Mouse (Mus musculus): Measurements from ENCODE around the gene Fbxl15.

DNA sequence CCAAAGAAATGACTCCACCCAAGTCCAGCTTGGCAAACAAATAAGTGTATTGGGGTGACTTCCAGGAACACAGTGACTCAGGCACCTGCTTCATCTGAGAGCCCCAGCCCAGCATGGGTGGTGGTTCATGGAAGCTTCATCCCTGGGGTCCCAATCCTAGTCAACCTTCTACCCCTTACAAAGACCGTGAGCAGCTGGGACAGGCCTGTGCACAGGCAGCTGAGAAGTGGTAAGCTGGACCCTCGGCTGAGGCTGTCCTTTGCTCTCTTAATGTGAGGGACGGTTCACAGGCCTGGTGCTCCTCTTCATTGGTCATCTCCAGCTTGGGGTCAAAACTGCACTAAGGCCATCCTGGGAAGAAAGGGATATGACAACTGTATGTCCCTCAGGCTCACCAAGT is 40.4 kb upstream of the Fbxl15 start:
- TF ChIP-seq TCF3 (IDR thresholded peaks at IDR 0.05; ENCODE audit: insufficient read length, low read depth), result no peak
- no peak for TF ChIP-seq POLR2A (IDR thresholded peaks at IDR 0.05; ENCODE audit: insufficient read length, low read depth)
